Mouse (Mus musculus) hindbrain, embryonic 12.5 days (tissue): ENCODE results near the gene Aire. TPM values are rescaled to one million over a fixed set of nuclear protein-coding genes. Genes with fewer than 3 reads are reported as not detected.
"Not testable (repeated sequence)": the region's sequence is repeated elsewhere in the genome, so short reads cannot be mapped to it uniquely, and the experiment has no call there.

Experiments used
- ATAC-seq: fragments of 200-750 bp; cut with Nextera tagmentation; 2 replicates; pipeline ENCODE4 v1.8.0; 2017; ENCODE audit warnings: moderate TSS enrichment; ENCODE audit not compliant: low FRiP score
- H3K27ac ChIP-seq: fragments of 300-500 bp; sonication (generic); 2 replicates; pipeline ENCODE4 v1.5.1; 2016; ENCODE audit warnings: mild to moderate bottlenecking
- H3K27me3 ChIP-seq: fragments of 300-500 bp; sonication (generic); 2 replicates; pipeline ENCODE4 v1.6.1; 2016; ENCODE audit warnings: mild to moderate bottlenecking
- H3K36me3 ChIP-seq: fragments of 300-500 bp; sonication (generic); 2 replicates; pipeline ENCODE4 v1.6.1; 2016; ENCODE audit warnings: mild to moderate bottlenecking
- H3K4me1 ChIP-seq: fragments of 300-500 bp; sonication (generic); 2 replicates; pipeline ENCODE4 v1.6.1; 2016
- H3K4me2 ChIP-seq: fragments of 300-500 bp; sonication (generic); replicated peaks from 2 replicates; pipeline ENCODE4 v1.6.1; 2016; ENCODE audit warnings: mild to moderate bottlenecking
- H3K4me3 ChIP-seq: fragments of 300-500 bp; sonication (generic); 2 replicates; pipeline ENCODE4 v1.5.1; 2016; ENCODE audit warnings: mild to moderate bottlenecking
- H3K9ac ChIP-seq: fragments of 300-500 bp; sonication (generic); 2 replicates; pipeline ENCODE4 v1.6.1; 2016; ENCODE audit warnings: mild to moderate bottlenecking, moderate library complexity
- H3K9me3 ChIP-seq: fragments of 300-500 bp; sonication (generic); replicated peaks from 2 replicates; pipeline ENCODE4 v1.6.1; 2016; ENCODE audit warnings: mild to moderate bottlenecking
- WGBS: fragments of 180-500 bp; shearing (Covaris S2); methylation state at CpG from one replicate; pipeline ENCODE4 v1.1.7; 2016; 5-methylcytosine and 5-hydroxymethylcytosine counted together
- polyA plus RNA-seq: library from polyadenylated mRNA; unstranded; fragments of >200 nt; fragmentation: Nextera tagmentation; extraction: Ambion mirVana; gene quantifications from 2 replicates; pipeline ENCODE4 v1.2.1, GENCODE M21; 2016

Aire gene
- polyA plus RNA-seq, 1 experiment from 2014 or later: 0.23 TPM

DNA sequence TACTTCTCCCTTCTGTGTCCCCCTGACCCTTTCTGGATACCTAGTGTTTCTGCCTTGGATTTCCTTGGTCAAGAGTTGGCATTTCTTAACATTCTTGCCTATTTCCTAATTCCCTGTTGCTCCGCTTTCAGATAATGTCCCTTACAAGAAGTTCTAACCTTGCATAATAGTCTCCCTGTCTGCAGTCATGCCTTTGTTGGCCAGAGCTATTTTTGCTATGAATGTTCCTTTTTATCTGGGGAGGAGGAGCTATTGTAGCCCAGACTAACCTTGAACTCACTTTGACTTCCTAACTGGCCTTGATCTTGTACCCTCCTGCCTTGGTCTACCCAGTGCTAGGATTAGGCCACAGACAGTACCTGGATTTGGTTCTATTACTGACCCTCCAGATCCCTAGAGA, 27.9 kb downstream of the Aire start:
- Histone ChIP-seq H3K4me1 (no peaks in the 10 kb centered on the region), H3K27ac (no peak overlapping the region), H3K4me2 (no peak overlapping the region), H3K9me3 (no peaks in the 10 kb centered on the region; the same call in 1 of the 2 replicates), H3K9ac (no peak overlapping the region), H3K36me3 (no peaks in the 10 kb centered on the region), H3K4me3 (no peak overlapping the region), H3K27me3 (peaks cover 4% of the 10 kb centered on the region; the same call in 1 of the 2 replicates)
- ATAC-seq: no peak
- WGBS: 91% methylated on average over 1 of the region's 1 CpGs

DNA sequence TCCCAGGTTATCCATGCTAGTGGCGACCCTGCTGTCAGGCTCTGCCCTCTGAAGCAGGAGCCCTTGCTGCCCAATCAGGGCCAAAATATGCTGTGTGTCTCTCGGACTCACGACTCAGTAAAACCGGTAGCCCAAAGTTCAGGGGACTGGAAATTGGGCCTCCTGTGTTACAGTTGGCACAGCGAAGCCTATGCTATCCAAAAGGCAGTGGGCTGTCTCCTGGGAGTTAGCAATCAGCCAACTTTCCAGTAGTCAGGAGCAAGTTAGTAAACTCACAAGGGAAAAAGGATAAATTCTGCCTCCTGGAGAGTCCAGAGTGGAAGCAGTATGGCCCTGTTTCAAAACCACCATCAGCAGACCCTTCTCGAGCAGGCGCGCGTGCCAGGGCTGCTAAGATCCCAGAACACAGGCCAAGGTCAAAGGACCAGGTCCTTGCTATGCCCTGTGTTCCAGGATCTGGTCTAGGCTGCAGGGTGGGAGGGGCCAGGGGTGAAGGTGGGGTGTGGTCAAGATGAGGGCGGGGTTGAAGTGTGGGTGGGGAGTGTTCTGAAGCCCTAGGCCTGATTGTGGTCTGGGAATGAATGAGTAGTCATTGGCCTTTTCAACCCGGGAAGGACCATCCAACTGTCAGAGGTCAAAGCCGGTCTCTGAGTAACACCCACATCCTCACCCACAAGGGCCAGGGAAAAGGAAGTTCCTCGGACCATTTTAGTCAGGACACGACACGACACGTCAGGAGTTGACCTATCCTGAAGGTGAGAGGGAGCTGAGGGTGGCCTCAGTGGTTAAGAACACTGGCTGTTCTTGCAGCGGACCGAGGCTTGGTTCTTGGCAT, 30.5 kb downstream of the Aire start:
- Histone ChIP-seq H3K4me1 (peaks cover 12% of the 10 kb centered on the region), H3K4me2 (no peak overlapping the region), H3K9ac (no peak overlapping the region), H3K4me3 (no peak overlapping the region), H3K27ac (no peak overlapping the region), H3K9me3 (no peaks in the 10 kb centered on the region; the same call in 1 of the 2 replicates), H3K27me3 (peaks cover 4% of the 10 kb centered on the region; the same call in 1 of the 2 replicates), H3K36me3 (no peaks in the 10 kb centered on the region)
- 89% methylated on average over 18 of the region's 18 CpGs for WGBS
- ATAC-seq: no peak

DNA sequence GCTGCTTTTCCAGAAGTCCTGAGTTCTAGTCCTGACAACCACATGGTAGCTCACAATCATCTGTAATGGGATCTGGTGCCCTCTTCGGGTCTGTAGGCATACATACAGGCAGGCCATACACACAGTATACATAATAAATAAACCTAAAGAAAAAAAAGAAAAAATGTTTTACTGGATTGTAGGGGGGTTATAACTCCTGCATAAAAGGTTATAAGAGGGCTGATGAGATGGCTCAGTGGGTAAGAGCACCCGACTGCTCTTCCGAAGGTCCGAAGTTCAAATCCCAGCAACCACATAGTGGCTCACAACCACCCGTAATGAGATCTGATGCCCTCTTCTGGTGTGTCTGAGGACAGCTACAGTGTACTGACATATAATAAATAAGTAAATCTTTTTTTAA, 32.3 kb downstream of the Aire start:
- WGBS: 97% methylated on average over 5 of the region's 5 CpGs

DNA sequence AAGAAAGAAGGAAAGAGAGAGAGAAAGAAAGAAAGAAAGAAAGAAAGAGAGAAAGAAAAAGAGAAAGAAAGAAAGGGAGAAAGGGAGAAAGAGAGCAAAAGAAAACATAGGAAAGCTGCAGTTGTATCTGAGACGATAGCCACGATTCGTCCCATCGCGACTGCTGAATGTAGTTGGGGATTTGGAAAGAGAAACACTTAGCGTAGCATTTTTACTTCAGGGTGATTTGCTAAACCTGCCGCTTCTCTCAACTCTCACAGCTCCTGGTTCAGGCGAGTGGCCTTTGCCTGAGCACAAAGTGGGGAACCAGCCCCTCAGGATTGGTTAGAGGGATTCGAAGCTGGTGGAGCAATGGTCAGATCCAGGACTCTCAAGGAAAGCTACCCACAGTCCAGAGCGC, 33.1 kb downstream of the Aire start:
- Histone ChIP-seq H3K9ac (no peak overlapping the region), H3K4me1 (peaks cover 30% of the 10 kb centered on the region), H3K4me2 (peak overlapping the region; percentile 79), H3K36me3 (no peaks in the 10 kb centered on the region), H3K9me3 (no peaks in the 10 kb centered on the region; the same call in 1 of the 2 replicates), H3K27ac (no peak overlapping the region), H3K4me3 (no peak overlapping the region), H3K27me3 (peaks cover 4% of the 10 kb centered on the region; the same call in 1 of the 2 replicates)
- no peak for ATAC-seq
- 26% methylated on average over 10 of the region's 10 CpGs for WGBS

More for the DNA sequence above, 32.3 kb downstream of the Aire start:
- H3K4me3 ChIP-seq, H3K27ac ChIP-seq, H3K27me3 ChIP-seq, H3K4me2 ChIP-seq, ATAC-seq, H3K9ac ChIP-seq, H3K36me3 ChIP-seq, H3K9me3 ChIP-seq: not testable (repeated sequence)
- peaks cover 29% of the 10 kb centered on the region for H3K4me1 ChIP-seq

DNA sequence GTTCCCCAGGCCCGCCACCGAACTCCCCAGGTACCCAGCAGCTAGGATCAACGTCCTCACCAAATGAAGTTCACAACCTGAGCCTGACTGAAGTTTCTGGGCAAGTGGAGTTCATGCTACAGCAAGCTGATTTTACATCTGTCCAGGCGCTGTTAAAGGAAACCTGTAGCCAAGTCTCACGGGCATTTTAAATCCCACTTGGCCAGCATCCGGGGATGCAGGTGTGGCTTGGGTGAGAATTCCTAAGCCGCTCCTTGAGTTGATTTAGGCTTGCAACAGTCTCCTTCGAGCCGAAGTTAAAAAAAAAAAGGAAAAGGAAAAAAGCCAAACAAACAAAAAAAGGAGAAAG, 33.5 kb downstream of the Aire start, which contains the start of gene Pfkl:
Gene Pfkl, minus strand, starts transcription at position 139 of the 349 bp plus-strand sequence.
- H3K27ac ChIP-seq: peak within 1 kb of the TSS; percentile 96
- 1% methylated on average over 9 of the region's 9 CpGs for WGBS

DNA sequence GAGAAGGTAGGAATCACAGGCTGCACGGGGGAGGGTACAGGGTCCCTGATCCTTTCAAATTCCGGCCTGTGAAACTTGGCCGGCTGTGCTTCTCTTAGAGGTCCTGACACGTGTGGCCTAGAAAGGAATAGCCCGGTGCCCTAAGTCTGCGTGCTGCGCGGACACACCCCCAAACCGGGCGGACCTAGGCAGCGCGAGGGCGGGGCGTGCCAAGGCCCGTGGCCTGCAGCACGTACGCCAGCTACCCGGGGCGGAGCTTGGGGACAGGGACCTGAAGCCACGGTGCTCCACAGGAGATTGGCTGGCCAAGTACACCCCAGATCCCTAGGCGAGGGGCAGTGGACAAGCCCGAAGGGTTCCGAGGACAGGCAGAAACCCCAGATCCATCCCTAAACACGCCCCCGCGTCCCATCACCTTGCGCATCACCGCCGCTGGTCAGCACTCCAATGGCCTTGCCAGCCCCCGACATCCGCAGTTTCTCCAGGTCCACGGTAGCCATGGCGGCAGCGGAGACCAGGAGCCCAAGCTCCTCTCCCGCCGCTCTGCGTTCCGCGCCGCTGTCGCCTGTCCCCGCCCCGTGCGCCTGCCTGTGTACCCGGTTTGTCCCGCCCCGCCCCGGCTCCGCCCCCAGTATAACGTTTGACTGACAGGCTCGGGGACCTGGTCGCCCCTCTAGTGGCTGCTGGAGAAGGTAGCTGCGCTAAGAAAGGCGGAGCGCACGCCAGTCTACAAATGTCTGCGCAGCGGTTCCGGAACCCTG, 34.0 kb downstream of the Aire start:
- peak; percentile 96 for ATAC-seq
- Histone ChIP-seq H3K36me3 (peaks cover 6% of the 10 kb centered on the region), H3K27ac (peak overlapping the region; percentile 96), H3K4me2 (peak overlapping the region; percentile 79), H3K9me3 (no peaks in the 10 kb centered on the region), H3K9ac (peak overlapping the region; percentile 87), H3K4me1 (peaks cover 30% of the 10 kb centered on the region), H3K27me3 (peaks cover 4% of the 10 kb centered on the region; the same call in 1 of the 2 replicates), H3K4me3 (peak overlapping the region; percentile 81)
- 1% methylated on average over 59 of the region's 59 CpGs for WGBS

More for the DNA sequence above, 33.5 kb downstream of the Aire start, which contains the start of gene Pfkl:
- Histone ChIP-seq H3K36me3 (0 out of 2 replicates have a peak, but pooled peaks cover under 1% of the 10 kb centered on the region), H3K9me3 (no peaks in the 10 kb centered on the region; the same call in 1 of the 2 replicates), H3K27me3 (peaks cover 4% of the 10 kb centered on the region; the same call in 1 of the 2 replicates), H3K9ac (peak within 1 kb of the TSS; percentile 87), H3K4me1 (peaks cover 30% of the 10 kb centered on the region), H3K4me3 (peak within 1 kb of the TSS; percentile 81), H3K4me2 (peak within 1 kb of the TSS; percentile 79)
- no peak for ATAC-seq

DNA sequence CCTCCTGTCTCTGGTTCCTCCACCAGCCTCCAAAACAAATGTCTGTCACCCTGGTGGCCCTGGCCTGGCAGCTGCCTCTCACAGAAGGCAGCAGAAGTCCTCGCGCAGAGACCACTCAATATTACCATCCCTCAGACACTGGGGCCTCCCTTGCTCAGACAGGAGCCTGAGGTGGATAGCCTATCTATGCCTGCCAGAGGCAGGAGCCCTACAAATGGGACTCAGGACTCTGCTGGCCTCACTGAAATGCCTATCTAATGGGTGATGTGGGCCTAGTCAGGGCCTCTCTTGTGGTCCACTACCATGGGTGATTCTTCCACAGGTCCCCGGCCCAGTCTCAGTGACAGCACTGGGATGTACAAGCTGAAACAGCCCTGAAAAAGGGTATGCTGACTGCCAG, 35.2 kb downstream of the Aire start:
- Histone ChIP-seq H3K9me3 (no peaks in the 10 kb centered on the region), H3K9ac (peak overlapping the region; percentile 87), H3K4me3 (peak overlapping the region; percentile 81; the same call in 1 of the 2 replicates), H3K27ac (peak overlapping the region; percentile 96; the same call in 1 of the 2 replicates), H3K4me1 (peaks cover 30% of the 10 kb centered on the region), H3K36me3 (peaks cover 9% of the 10 kb centered on the region), H3K27me3 (peaks cover 4% of the 10 kb centered on the region; the same call in 1 of the 2 replicates), H3K4me2 (peak overlapping the region; percentile 79)
- no peak for ATAC-seq
- 83% methylated on average over 3 of the region's 3 CpGs for WGBS

DNA sequence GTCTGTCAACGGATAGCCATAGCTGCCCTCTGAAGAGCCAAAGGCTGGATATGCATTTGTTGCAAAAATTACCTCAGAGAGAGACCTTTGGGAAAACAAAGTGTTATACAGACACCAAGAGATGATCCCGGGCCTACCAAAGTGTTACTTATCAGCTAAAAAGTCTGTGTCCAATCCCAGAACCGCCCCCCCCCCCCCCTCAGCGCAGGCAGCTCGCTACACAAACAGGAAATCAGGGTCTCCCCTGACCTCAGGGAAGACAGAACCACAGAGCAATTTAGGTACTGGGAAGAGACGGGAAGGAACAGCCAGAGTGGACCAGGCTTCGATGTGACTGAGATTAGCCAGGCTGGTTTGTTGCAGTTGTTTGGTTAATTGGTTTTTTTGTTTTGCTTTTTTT, 36.2 kb downstream of the Aire start:
- peaks cover 30% of the 10 kb centered on the region for H3K4me1 ChIP-seq
- 58% methylated on average over 7 of the region's 7 CpGs for WGBS
- peaks cover 4% of the 10 kb centered on the region; the same call in 1 of the 2 replicates for H3K27me3 ChIP-seq
- H3K27ac ChIP-seq: no peak overlapping the region
- no peak for ATAC-seq
- no peak overlapping the region for H3K9ac ChIP-seq
- H3K36me3 ChIP-seq: peaks cover 16% of the 10 kb centered on the region
- H3K4me3 ChIP-seq: no peak overlapping the region
- H3K9me3 ChIP-seq: no peaks in the 10 kb centered on the region
- H3K4me2 ChIP-seq: no peak overlapping the region

DNA sequence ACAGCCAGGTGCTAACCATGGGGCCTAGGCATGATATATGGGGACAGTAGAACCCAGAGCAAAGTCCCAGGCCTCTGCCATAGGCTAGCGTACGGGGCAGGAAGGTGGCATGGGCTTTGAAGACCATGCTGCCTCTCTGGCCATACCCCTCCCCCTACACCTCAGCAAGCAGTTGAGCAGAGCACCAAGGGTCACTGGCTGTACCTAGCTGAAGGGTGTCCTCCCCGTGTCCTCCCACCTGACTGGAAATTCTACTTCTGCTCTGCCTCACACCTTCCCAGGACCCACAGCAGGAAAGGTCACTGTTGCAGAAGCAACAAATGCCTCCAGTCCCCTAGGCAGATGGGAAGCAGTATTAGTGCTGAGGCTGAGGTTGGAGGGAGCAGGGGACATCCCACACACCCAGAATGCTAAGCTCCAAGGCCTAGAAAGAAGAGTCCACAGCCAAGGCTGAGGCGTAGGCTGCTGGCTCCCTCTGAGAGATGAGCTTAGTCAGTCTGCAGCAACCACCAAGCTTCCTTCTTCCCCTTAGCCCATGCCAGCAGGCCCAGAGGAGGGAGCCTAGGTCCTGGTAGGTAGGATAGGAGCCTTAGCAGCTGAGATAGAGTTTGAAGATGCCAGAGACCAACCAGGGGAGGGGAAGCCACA, 37.5 kb downstream of the Aire start:
- no peak overlapping the region for H3K27ac ChIP-seq
- peaks cover 2% of the 10 kb centered on the region; the same call in 1 of the 2 replicates for H3K27me3 ChIP-seq
- H3K4me2 ChIP-seq: no peak overlapping the region
- peaks cover 29% of the 10 kb centered on the region for H3K36me3 ChIP-seq
- no peaks in the 10 kb centered on the region for H3K9me3 ChIP-seq
- ATAC-seq: no peak
- 86% methylated on average over 4 of the region's 4 CpGs for WGBS
- peaks cover 30% of the 10 kb centered on the region for H3K4me1 ChIP-seq
- H3K4me3 ChIP-seq: no peak overlapping the region
- peak overlapping the region; percentile 27; the same call in 1 of the 2 replicates for H3K9ac ChIP-seq

DNA sequence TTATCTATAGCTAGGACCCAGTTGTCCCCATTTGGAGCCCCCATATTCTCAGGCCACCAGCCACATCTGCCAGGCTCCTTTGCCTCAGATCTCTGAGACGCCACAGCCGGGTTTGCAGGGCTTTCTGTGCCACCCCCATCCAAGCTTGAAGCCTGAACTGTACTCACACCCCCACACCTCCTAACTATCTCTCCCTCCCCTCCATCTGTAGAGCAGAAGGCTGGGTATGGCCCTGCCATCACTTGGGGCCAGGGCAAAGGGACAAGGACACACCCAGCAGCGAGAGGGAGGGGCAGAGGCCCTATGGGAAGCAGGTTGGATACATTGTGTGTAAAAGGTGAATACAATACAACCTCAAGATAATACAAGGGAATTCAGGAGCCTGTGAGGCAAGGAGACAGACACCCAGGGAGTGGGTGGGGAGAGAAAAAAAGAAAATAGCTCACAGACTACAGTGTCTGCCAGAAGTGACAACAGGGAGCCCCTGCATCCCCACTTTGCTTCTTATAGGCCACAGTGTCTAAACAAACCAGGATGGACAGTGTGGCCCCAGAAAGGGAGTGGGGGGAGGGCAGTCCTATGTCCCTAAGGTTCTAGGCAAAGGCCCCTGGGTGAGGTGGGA, 38.8 kb downstream of the Aire start:
- ATAC-seq: no peak
- WGBS: 93% methylated on average over 3 of the region's 3 CpGs
- Histone ChIP-seq H3K27me3 (no peaks in the 10 kb centered on the region), H3K9me3 (no peaks in the 10 kb centered on the region), H3K4me2 (no peak overlapping the region), H3K27ac (no peak overlapping the region), H3K36me3 (peaks cover 42% of the 10 kb centered on the region), H3K9ac (no peak overlapping the region), H3K4me3 (no peak overlapping the region), H3K4me1 (peaks cover 30% of the 10 kb centered on the region)

DNA sequence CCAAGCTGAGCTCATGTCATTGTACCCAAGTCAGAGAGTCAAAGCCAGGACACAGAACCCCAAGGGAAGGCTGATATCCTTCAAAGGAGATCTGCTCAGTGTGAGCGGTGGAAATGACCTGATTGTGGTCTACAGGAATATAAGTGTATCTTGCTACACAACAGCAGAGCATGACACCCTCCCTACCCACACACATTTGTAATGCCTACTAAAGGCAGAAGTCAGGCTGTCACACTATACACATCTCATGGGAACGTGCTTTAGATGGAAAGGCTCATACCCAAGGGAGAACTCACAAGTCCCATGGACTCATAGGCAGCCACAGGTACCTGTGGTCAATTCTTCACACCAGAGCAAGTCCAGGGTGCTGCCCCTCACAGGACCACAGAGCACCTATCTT, 41.1 kb downstream of the Aire start:
- ATAC-seq: no peak
- H3K9me3 ChIP-seq: no peaks in the 10 kb centered on the region
- peaks cover 13% of the 10 kb centered on the region for H3K4me1 ChIP-seq
- H3K27me3 ChIP-seq: no peaks in the 10 kb centered on the region
- 95% methylated on average over 2 of the region's 2 CpGs for WGBS
- H3K36me3 ChIP-seq: peaks cover 65% of the 10 kb centered on the region
- H3K4me3 ChIP-seq: no peak overlapping the region
- no peak overlapping the region for H3K4me2 ChIP-seq
- no peak overlapping the region for H3K9ac ChIP-seq
- H3K27ac ChIP-seq: no peak overlapping the region
